Mouse (Mus musculus) heart, adult 2 months (tissue): ENCODE data around the gene Adprhl1. TPM values are rescaled to one million over a fixed set of nuclear protein-coding genes. Genes with fewer than 3 reads are reported as not detected.

ENCODE experiments used
- DNase-seq, 2 experiments: peaks; one replicate each; pipeline ENCODE4 v3.0.0; 2021
- H3K27ac ChIP-seq: fragments of 200-600 bp; 2 replicates; pipeline ENCODE4 v1.8.1; 2022
- H3K27me3 ChIP-seq: fragments of 200-500 bp; 2 replicates; pipeline ENCODE4 v1.6.1; 2012; ENCODE audit warnings: mild to moderate bottlenecking, low read length, inconsistent platforms, mixed read lengths; ENCODE audit not compliant: control insufficient read depth, insufficient read depth
- H3K36me3 ChIP-seq: fragments of 200-500 bp; 2 replicates; pipeline ENCODE4 v1.6.1; 2012; ENCODE audit warnings: low read length, inconsistent platforms; ENCODE audit not compliant: control insufficient read depth, insufficient read depth
- H3K4me1 ChIP-seq: fragments of 200-500 bp; 2 replicates; pipeline ENCODE4 v1.6.1; 2011; ENCODE audit warnings: low read length; ENCODE audit not compliant: control insufficient read depth, insufficient read depth
- H3K4me3 ChIP-seq: fragments of 200-600 bp; 2 replicates; pipeline ENCODE4 v1.8.1; 2022
- H3K79me2 ChIP-seq: fragments of 200-500 bp; replicated peaks from 2 replicates; pipeline ENCODE4 v1.6.1; 2012; ENCODE audit warnings: mild to moderate bottlenecking, inconsistent platforms, low read length, moderate library complexity, mixed read lengths; ENCODE audit not compliant: control insufficient read depth, insufficient read depth
- H3K9ac ChIP-seq: fragments of 200-500 bp; 2 replicates; pipeline ENCODE4 v1.6.1; 2012; ENCODE audit warnings: low read depth, mild to moderate bottlenecking, control low read depth, inconsistent platforms, low read length, mixed read lengths
- CTCF ChIP-seq: fragments of 200-600 bp; IDR thresholded peaks from 2 replicates; pipeline ENCODE4 v1.8.1; 2022; ENCODE audit warnings: antibody characterized with exemption, mild to moderate bottlenecking, moderate library complexity
- EP300 ChIP-seq: fragments of 200-500 bp; IDR thresholded peaks from 2 replicates; pipeline ENCODE4 v1.6.1; 2011; ENCODE audit warnings: low read depth, low read length, control low read depth; ENCODE audit not compliant: insufficient read depth
- POLR2A ChIP-seq: fragments of 200-500 bp; IDR thresholded peaks from 2 replicates; pipeline ENCODE4 v1.6.1; 2011; ENCODE audit warnings: mild to moderate bottlenecking, low read depth, low read length, control low read depth; ENCODE audit not compliant: insufficient read depth
- WGBS: fragments of 180-500 bp; shearing (Covaris S2); methylation state at CpG from one replicate; pipeline ENCODE4 v1.1.7; 2018; 5-methylcytosine and 5-hydroxymethylcytosine counted together
- intact Hi-C: fragments of 180-260 bp; cut with DNase I; formaldehyde crosslinking; loops from one replicate; pipeline ENCODE4 v1.15.1; 2025
- polyA plus RNA-seq: library from polyadenylated mRNA; depleted of rRNA; stranded (reverse); fragments of >200 nt; gene quantifications from 2 replicates; pipeline ENCODE4 v1.2.3, GENCODE M21; 2012
- total RNA-seq, 2 experiments: library from RNA; stranded (reverse); gene quantifications; 2 replicates each; pipeline ENCODE4 v1.2.3; 2021

Adprhl1 gene
- total and polyA plus RNA-seq, 3 experiments, result 371 to 599 (median 587) TPM

DNA sequence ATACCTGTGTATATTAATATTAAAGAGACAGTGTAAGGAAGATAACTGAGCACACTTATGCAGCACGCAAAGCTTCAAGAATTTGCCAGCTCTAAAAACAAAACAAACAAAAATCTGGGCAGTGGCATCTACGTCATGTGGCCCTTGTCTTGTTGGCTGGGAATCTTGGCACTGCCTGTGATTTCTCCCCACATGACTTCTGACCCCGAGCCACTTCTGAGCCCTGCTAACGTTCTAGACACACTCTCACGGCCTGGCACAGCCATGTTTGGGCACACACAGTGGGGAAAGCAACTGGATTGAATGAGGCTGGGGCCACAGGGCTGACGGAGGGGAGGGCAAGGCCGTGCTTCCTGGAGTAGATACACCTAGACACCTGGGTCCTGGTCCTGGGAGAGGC, 13.3 kb downstream of the Adprhl1 start:
- Histone ChIP-seq H3K9ac (no peak overlapping the region), H3K4me1 (peaks cover 7% of the 10 kb centered on the region; the same call in 1 of the 2 replicates), H3K27me3 (no peaks in the 10 kb centered on the region), H3K36me3 (0 out of 2 replicates have a peak, but pooled peaks cover 3% of the 10 kb centered on the region), H3K4me3 (no peak overlapping the region), H3K79me2 (no peaks in the 10 kb centered on the region), H3K27ac (peak overlapping the region; percentile 80)
- no peak for TF ChIP-seq POLR2A
- no peak for TF ChIP-seq CTCF
- TF ChIP-seq EP300, result peak; percentile 91
- intact Hi-C loops, result no loop called here
- 49% methylated on average over 7 of the region's 7 CpGs for WGBS
- peak; percentile 51 to 74 for DNase-seq

DNA sequence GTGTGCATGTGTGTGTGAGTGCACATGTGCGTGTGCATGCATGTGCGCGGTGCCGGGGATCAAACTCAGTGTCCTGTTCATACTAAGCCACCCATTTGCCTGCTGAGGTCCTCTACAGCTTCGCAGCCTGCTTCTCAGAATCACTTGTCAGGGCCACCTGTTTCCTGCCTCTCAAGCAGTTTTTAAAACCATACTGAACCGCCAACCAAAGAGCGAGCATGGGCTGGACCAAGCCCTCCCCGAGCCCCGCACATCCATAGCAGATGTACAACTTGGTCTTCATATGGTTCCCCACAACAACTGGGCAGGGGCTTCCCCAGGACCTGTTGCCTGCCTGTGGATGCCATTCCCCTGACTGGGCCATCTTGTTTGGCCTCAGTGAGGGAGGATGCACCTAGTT, 13.9 kb downstream of the Adprhl1 start:
- no peak overlapping the region for H3K4me3 ChIP-seq
- peak overlapping the region; percentile 63 for H3K27ac ChIP-seq
- H3K9ac ChIP-seq, result no peak overlapping the region
- intact Hi-C loops, result no loop called here
- H3K27me3 ChIP-seq, result no peaks in the 10 kb centered on the region
- DNase-seq, result no peak
- TF ChIP-seq EP300, result no peak
- TF ChIP-seq POLR2A, result no peak
- TF ChIP-seq CTCF, result no peak
- H3K79me2 ChIP-seq, result no peaks in the 10 kb centered on the region
- H3K4me1 ChIP-seq, result peaks cover 7% of the 10 kb centered on the region; the same call in 1 of the 2 replicates
- 0 out of 2 replicates have a peak, but pooled peaks cover 3% of the 10 kb centered on the region for H3K36me3 ChIP-seq
- 88% methylated on average over 9 of the region's 9 CpGs for WGBS

DNA sequence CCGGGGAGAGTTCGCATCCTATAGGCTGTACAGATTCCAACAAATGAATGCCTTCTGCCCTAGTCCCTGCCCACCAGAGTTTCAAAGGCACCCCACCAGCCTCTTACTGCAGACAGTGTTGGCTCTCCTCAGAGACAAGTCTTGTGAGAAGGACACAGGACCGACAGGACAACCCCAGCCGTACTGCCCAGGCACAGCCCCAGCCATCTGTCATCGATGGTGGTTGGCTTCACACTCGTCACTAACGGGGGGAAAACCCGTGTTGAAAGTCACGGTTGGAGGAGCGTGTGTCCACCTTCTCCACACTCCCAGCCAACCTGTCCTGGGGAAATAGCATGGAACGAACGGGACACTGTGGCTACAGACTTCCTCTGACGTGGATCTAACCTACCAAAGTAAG, 19.2 kb downstream of the Adprhl1 start:
- Histone ChIP-seq H3K4me1 (peaks cover 6% of the 10 kb centered on the region; the same call in 1 of the 2 replicates), H3K36me3 (no peaks in the 10 kb centered on the region)

DNA sequence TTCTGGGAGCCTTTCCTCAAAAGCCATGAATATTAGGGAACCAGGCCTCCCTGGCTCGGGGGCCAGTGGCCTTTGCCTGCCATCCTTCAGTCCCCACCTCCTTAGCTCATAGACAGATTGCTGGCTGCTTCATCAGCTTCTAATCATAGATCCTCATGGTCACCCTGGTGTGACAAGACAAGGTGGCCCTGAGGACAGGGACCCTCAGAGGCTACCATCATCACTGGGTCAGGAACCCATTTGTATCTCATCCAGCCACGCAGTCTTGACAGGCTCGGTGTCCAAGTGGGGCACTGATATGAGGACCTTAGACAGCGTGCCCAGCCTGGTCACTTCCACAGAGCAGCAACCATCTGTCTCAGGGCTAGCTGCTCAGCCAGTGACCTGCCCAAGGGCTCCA, 23.5 kb downstream of the Adprhl1 start:
- no peaks in the 10 kb centered on the region for H3K27me3 ChIP-seq
- H3K36me3 ChIP-seq, result no peaks in the 10 kb centered on the region
- H3K4me1 ChIP-seq, result peaks cover 6% of the 10 kb centered on the region; the same call in 1 of the 2 replicates
- no peak overlapping the region for H3K9ac ChIP-seq
- WGBS, result 47% methylated on average over 4 of the region's 4 CpGs
- H3K4me3 ChIP-seq, result no peak overlapping the region
- H3K79me2 ChIP-seq, result no peaks in the 10 kb centered on the region
- peak in 1 of 2 experiments; percentile 63 for DNase-seq
- H3K27ac ChIP-seq, result peak overlapping the region; percentile 81
- TF ChIP-seq CTCF (no peak), EP300 (peak; percentile 87)
- intact Hi-C loops, result loop anchor here (2.0 kb wide), 1 partner anchor 22 kb away; no protein-coding TSS in a partner anchor

More for the DNA sequence above, 19.2 kb downstream of the Adprhl1 start:
- intact Hi-C loops, result no loop called here
- Histone ChIP-seq H3K9ac (no peak overlapping the region), H3K27ac (no peak overlapping the region), H3K27me3 (no peaks in the 10 kb centered on the region), H3K79me2 (no peaks in the 10 kb centered on the region), H3K4me3 (no peak overlapping the region)
- 64% methylated on average over 13 of the region's 13 CpGs for WGBS
- no peak for DNase-seq
- TF ChIP-seq EP300 (0 out of 2 replicates have a peak, but pooled peaks have one; percentile 15), CTCF (no peak)

DNA sequence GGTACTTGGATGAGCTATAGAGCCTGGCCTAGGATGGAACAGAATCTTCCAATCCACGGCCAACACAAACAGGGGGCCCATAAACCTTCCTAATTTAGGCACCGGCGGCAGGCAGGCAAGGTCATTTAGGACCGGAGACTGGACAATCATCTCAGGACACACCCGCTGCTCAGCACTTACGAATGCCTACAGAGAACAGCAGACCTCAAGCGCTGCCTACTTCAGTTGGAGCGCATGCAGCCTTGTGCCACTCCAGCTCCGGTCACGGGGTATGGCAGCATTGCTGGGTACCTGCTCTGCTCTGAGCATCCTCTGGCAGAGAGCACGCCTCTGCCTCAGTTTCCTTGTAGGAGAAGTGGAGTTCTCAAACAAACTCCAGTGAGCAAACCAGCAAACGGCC, 24.2 kb downstream of the Adprhl1 start:
- peaks cover 4% of the 10 kb centered on the region; the same call in 1 of the 2 replicates for H3K4me1 ChIP-seq
- peak overlapping the region; percentile 81 for H3K27ac ChIP-seq
- no peak overlapping the region for H3K4me3 ChIP-seq
- H3K79me2 ChIP-seq, result no peaks in the 10 kb centered on the region
- 59% methylated on average over 12 of the region's 12 CpGs for WGBS
- H3K27me3 ChIP-seq, result no peaks in the 10 kb centered on the region
- TF ChIP-seq EP300, result peak; percentile 86
- TF ChIP-seq POLR2A, result no peak
- intact Hi-C loops, result loop anchor here (2.0 kb wide), 1 partner anchor 23 kb away; no protein-coding TSS in a partner anchor
- H3K9ac ChIP-seq, result no peak overlapping the region
- peak in 1 of 2 experiments; percentile 59 for DNase-seq
- H3K36me3 ChIP-seq, result no peaks in the 10 kb centered on the region

DNA sequence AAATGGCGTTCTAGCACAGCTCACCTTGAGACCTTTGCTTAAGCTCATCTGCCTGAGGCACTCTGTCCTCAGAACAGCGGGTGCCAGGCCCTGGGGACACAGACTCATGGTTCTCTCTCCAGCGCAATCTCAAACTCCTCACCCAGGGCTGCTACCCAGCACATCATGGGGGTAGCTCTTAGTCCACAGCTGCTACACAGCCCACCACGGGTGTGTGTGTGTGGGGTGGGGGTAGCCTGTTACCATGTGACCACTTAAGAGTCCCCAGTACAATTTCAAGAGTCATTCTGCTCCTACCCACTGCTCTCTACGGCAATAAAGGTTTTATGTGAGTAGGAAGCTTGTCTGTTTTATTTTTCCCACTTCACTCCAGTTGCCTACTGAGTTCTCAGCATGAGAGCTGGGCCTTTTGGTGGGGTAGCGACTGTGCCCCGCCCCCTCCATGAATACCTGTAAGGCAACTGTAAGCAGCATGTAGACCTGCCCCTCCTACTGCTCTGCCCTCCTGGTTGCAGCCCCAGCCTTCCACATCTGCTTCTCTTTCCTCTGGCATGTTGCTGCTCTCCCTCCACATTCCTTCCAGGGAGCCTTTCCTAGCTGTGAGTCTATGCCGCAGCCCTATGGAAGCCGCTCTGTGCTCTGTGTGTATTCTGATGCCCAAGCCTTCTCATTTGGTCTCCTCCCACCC, 24.9 kb downstream of the Adprhl1 start:
- Histone ChIP-seq H3K79me2 (no peaks in the 10 kb centered on the region), H3K4me1 (peaks cover 4% of the 10 kb centered on the region; the same call in 1 of the 2 replicates), H3K27ac (peak overlapping the region; percentile 81), H3K36me3 (no peaks in the 10 kb centered on the region), H3K4me3 (no peak overlapping the region), H3K9ac (no peak overlapping the region), H3K27me3 (no peaks in the 10 kb centered on the region)
- WGBS, result 46% methylated on average over 9 of the region's 9 CpGs
- intact Hi-C loops, result no loop called here
- no peak for DNase-seq
- TF ChIP-seq EP300 (no peak), POLR2A (no peak), CTCF (no peak)
